8 mouse cellular contexts compared by ENCODE assay signal in the genomic region with DNA sequence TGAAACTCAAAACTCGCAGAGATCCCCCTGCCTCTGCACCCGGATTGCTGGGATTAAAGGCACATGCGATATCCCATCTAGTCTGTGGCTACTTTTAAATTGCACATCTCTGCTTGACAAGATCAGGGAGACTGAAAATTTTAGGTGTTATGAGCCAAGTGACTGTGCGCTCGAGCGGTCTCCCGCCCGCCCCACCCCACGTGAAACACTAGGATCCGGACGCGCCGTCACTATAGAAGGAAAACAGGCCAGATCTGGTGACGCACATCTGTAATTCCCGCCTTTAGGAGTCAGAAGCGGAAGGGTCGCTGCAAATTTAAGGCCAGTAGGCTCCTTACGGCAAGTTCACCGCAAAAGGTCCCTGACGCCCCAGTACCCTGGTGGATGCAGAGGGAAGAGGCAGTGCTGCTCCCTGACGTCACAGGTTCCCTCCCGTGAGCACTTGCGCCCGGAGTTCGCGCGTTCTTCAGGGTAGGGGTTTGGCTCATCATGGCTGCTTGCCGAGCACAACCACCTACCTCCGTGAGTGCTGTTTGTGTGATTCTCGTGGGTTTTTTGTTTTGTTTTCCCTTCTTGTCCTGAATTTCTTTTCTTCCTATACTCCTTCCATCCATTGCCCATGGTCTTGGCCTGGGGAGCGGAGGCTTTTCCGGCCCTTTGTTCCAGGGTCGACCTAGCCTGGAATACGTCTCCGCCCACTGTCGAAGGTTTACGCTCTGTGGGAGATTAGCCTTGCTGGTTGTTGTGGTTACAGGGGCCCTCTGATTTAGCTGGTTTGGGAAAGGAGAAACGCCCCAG. TPM values are rescaled to one million over a fixed set of nuclear protein-coding genes. Genes with fewer than 3 reads are reported as not detected.
DNase-seq lines count a peak whose midpoint lies in the region; ATAC-seq and TF ChIP-seq lines count a peak whose summit lies in the region.

Gene Ctc1, plus strand, starts transcription at position 268 of the 798 bp plus-strand sequence.

- peak within 1 kb of the TSS; percentile 90 for H3K9ac ChIP-seq in forebrain, postnatal 0 days
- peak within 1 kb of the TSS; percentile 83 for H3K9ac ChIP-seq in lung, embryonic 16.5 days (ENCODE audit: low read length)

- 3% methylated on average over 38 of the region's 38 CpGs for whole genome bisulfite sequencing in forebrain, postnatal 0 days
- 2% methylated on average over 38 of the region's 38 CpGs for WGBS in lung, embryonic 16.5 days

- H3K27ac ChIP-seq in forebrain, postnatal 0 days (ENCODE audit: low read depth, low read length): peak within 1 kb of the TSS; percentile 93
- H3K27ac ChIP-seq in lung, embryonic 16.5 days (ENCODE audit: low read length): peak within 1 kb of the TSS; percentile 93

- H3K4me3 ChIP-seq in G1E (ENCODE audit: low read depth, low read length): peak within 1 kb of the TSS; percentile 71
- peak within 1 kb of the TSS; percentile 68 for H3K4me3 ChIP-seq in forebrain, postnatal 0 days (ENCODE audit: low read depth, low read length)
- H3K4me3 ChIP-seq in lung, embryonic 16.5 days (ENCODE audit: low read length): peak within 1 kb of the TSS; percentile 70

- H3K36me3 ChIP-seq in G1E (replicated peaks): peaks cover 13% of the 10 kb centered on the region
- 0 out of 2 replicates have a peak, but pooled peaks cover under 1% of the 10 kb centered on the region for H3K36me3 ChIP-seq in forebrain, postnatal 0 days (ENCODE audit: insufficient read depth)
- H3K36me3 ChIP-seq in lung, embryonic 16.5 days (ENCODE audit: control insufficient read depth, insufficient read depth, low read length): no peaks in the 10 kb centered on the region

- H3K9me3 ChIP-seq in G1E (replicated peaks): no peaks in the 10 kb centered on the region
- no peaks in the 10 kb centered on the region for H3K9me3 ChIP-seq in forebrain, postnatal 0 days (ENCODE audit: low read length)
- no peaks in the 10 kb centered on the region for H3K9me3 ChIP-seq in lung, embryonic 16.5 days (ENCODE audit: control insufficient read depth, low read length)

- TF ChIP-seq CTCF in G1E (IDR thresholded peaks at IDR 0.05; ENCODE audit: low read depth, low read length): 0 out of 2 replicates have a peak, but pooled peaks have one; percentile 22
- TF ChIP-seq CTCF in forebrain, postnatal 0 days (IDR thresholded peaks at IDR 0.05; ENCODE audit: low read depth): peak; percentile 88

- peak; percentile 79 for DNase-seq in G1E (ENCODE audit: low spot score)
- peak; percentile 92 to 94 for DNase-seq in cerebellum, adult 18-20 months
- peak; percentile 96 for DNase-seq in forebrain, postnatal 0 days
- peak; percentile 91 for DNase-seq in heart, postnatal 4 days
- peak; percentile 75 for DNase-seq in layer of hippocampus, adult 9-10 months (ENCODE audit: low spot score)
- DNase-seq in ovary, postnatal 10 days (ENCODE audit: low spot score): peak; percentile 73
- DNase-seq in thymus, postnatal 10 days (ENCODE audit: low spot score in 2 of 2): peak; percentile 86 to 87

- peak; percentile 89 for ATAC-seq in G1E (ENCODE audit: extremely low read depth, insufficient number of reproducible peaks, low FRiP score, poor library complexity, severe bottlenecking)
- ATAC-seq in forebrain, postnatal 0 days: peak; percentile 98
- peak; percentile 96 for ATAC-seq in lung, embryonic 16.5 days (ENCODE audit: low read depth)

- no peaks in the 10 kb centered on the region for H3K27me3 ChIP-seq in G1E (ENCODE audit: insufficient read depth, low read length)
- H3K27me3 ChIP-seq in forebrain, postnatal 0 days (ENCODE audit: insufficient read depth, low read length): no peaks in the 10 kb centered on the region
- H3K27me3 ChIP-seq in lung, embryonic 16.5 days (ENCODE audit: control insufficient read depth, insufficient read depth, low read depth, low read length): no peaks in the 10 kb centered on the region

- H3K4me1 ChIP-seq in G1E (ENCODE audit: insufficient read depth, low read depth, low read length): peaks cover 44% of the 10 kb centered on the region
- peaks cover 7% of the 10 kb centered on the region for H3K4me1 ChIP-seq in forebrain, postnatal 0 days (ENCODE audit: insufficient read depth)
- H3K4me1 ChIP-seq in lung, embryonic 16.5 days (replicated peaks; ENCODE audit: control insufficient read depth, insufficient read depth, low read length): peaks cover 13% of the 10 kb centered on the region

- peak within 1 kb of the TSS; percentile 50 for H3K4me2 ChIP-seq in forebrain, postnatal 0 days (ENCODE audit: low read depth)
- peak within 1 kb of the TSS; percentile 76 for H3K4me2 ChIP-seq in lung, embryonic 16.5 days (ENCODE audit: low read depth, low read length)

RNA-seq across cellular contexts. Expression of gene Ctc1, which starts in this region (rescaled TPM):
- total RNA-seq in G1E (2014; fragmentation: Nextera tagmentation) (83.8 and 96.5 TPM in 2 replicates), G1E (2017) (15.2 and 19.9 TPM in 2 replicates)
- polyA plus RNA-seq in G1E (2012): 73.4 and 104 TPM in 2 replicates
- total RNA-seq in forebrain, postnatal 0 days (2014; rRNA removed): 51.0 and 63.6 TPM in 2 replicates
- 41.0 and 47.1 TPM in 2 replicates for polyA plus RNA-seq in forebrain, postnatal 0 days (2015; fragmentation: Nextera tagmentation; extraction: Ambion mirVana)
- total RNA-seq in heart, postnatal 4 days (2021): 10 to 100 TPM; 36.8 to 37.7 TPM
- 47.6 and 53.3 TPM in 2 replicates for polyA plus RNA-seq in lung, embryonic 16.5 days (2015; fragmentation: Nextera tagmentation; extraction: Ambion mirVana)

Comparison
In these comparisons a context has a peak if more than half of its experiments do, and no peak if none do; other contexts are left out.
1. Peak in every context shown above with its lines: DNase-seq, ATAC-seq, H3K4me3 ChIP-seq and H3K27ac ChIP-seq.